Mouse (Mus musculus) spleen, embryonic (tissue): ENCODE results near the gene Tbc1d1.

ENCODE experiments used
- CTCF ChIA-PET: fragments of 350-600 bp; sonication (Branson Sonifier 250); formaldehyde crosslinking; loops from one replicate; lab custom pipeline; 2022; lab: Charles Lee

Gene Tbc1d1

GRCm38 (mm10) chr5:64155861-64156550, at the start of gene Tbc1d1:
Gene Tbc1d1, plus strand, starts transcription at chr5:64156305.
- CTCF ChIA-PET: interaction anchor here (1.0 kb wide), 1 partner anchor 53 kb away, joined by 3 read pairs; no protein-coding TSS in a partner anchor

GRCm38 (mm10) chr5:64107596-64108289, 48.4 kb upstream of the Tbc1d1 start:
- CTCF ChIA-PET: no interaction called here

GRCm38 (mm10) chr5:64109217-64109616, 46.9 kb upstream of the Tbc1d1 start:
- CTCF ChIA-PET: no interaction called here

GRCm38 (mm10) chr5:64112360-64112759, 43.7 kb upstream of the Tbc1d1 start:
- CTCF ChIA-PET: interaction anchor here (0.7 kb wide), 1 partner anchor 192 kb away, joined by 3 read pairs; no protein-coding TSS in a partner anchor

- CTCF ChIA-PET: no interaction called here
Observed at GRCm38 (mm10) chr5:64114210-64114609, 41.9 kb upstream of the Tbc1d1 start.

- CTCF ChIA-PET: no interaction called here
Observed at GRCm38 (mm10) chr5:64117191-64117590, 38.9 kb upstream of the Tbc1d1 start.

- CTCF ChIA-PET: no interaction called here
Observed at GRCm38 (mm10) chr5:64125783-64126182, 30.3 kb upstream of the Tbc1d1 start.

- CTCF ChIA-PET: no interaction called here
Observed at GRCm38 (mm10) chr5:64131550-64131949, 24.6 kb upstream of the Tbc1d1 start.

GRCm38 (mm10) chr5:64133901-64134300, 22.2 kb upstream of the Tbc1d1 start:
- CTCF ChIA-PET: no interaction called here

GRCm38 (mm10) chr5:64136325-64136724, 19.8 kb upstream of the Tbc1d1 start:
- CTCF ChIA-PET: no interaction called here

GRCm38 (mm10) chr5:64140202-64140601, 15.9 kb upstream of the Tbc1d1 start:
- CTCF ChIA-PET: interaction anchor here (0.7 kb wide), 1 partner anchor 135 kb away, joined by 4 read pairs; no protein-coding TSS in a partner anchor

GRCm38 (mm10) chr5:64144315-64144714, 11.8 kb upstream of the Tbc1d1 start:
- CTCF ChIA-PET: no interaction called here

GRCm38 (mm10) chr5:64146384-64147005, 9.6 kb upstream of the Tbc1d1 start:
- CTCF ChIA-PET: interaction anchor here (0.6 kb wide), 3 partner anchors 13 to 142 kb away, joined by 4 to 7 read pairs (median 5); no protein-coding TSS in a partner anchor

- CTCF ChIA-PET: interaction anchor here (0.9 kb wide), 1 partner anchor 12 kb away, joined by 4 read pairs; no protein-coding TSS in a partner anchor
Observed at GRCm38 (mm10) chr5:64149184-64150127, 6.6 kb upstream of the Tbc1d1 start.

- CTCF ChIA-PET: interaction anchor here (0.9 to 1.7 kb wide), 2 partner anchors 9 to 10 kb away, joined by 3 to 4 read pairs; no protein-coding TSS in a partner anchor
Observed at GRCm38 (mm10) chr5:64153319-64153718, 2.8 kb upstream of the Tbc1d1 start.

- CTCF ChIA-PET: no interaction called here
Observed at GRCm38 (mm10) chr5:64156579-64156978, 474 bp downstream of the Tbc1d1 start.

- CTCF ChIA-PET: interaction anchor here (0.5 to 0.6 kb wide), 2 partner anchors 63 to 110 kb away, joined by 3 read pairs; no protein-coding TSS in a partner anchor
Observed at GRCm38 (mm10) chr5:64157926-64158325, 1.8 kb downstream of the Tbc1d1 start.

GRCm38 (mm10) chr5:64158501-64158900, 2.4 kb downstream of the Tbc1d1 start:
- CTCF ChIA-PET: interaction anchor here (0.5 to 0.6 kb wide), 2 partner anchors 62 to 109 kb away, joined by 3 read pairs; no protein-coding TSS in a partner anchor

GRCm38 (mm10) chr5:64159065-64159780, 3.1 kb downstream of the Tbc1d1 start:
- CTCF ChIA-PET: interaction anchor here (0.7 kb wide), 2 partner anchors 12 to 605 kb away, joined by 4 to 7 read pairs; no protein-coding TSS in a partner anchor
